Mouse (Mus musculus): ENCODE data around the gene St6galnac3. TPM values are rescaled to one million over a fixed set of nuclear protein-coding genes. Genes with fewer than 3 reads are reported as not detected.
A peak's percentile ranks its signal among the peaks of the same experiment; 100 is the strongest.

St6galnac3 gene
- total and polyA plus RNA-seq, 3 experiments: 0.08 to 1.1 (median 0.38) TPM

GRCm38 (mm10) chr3:153248866-153249265 lies 476.1 kb downstream of the St6galnac3 start:
- H3K27ac ChIP-seq (ENCODE audit: insufficient read depth, low read depth): no peak overlapping the region
- peaks cover 9 to 34% of the 10 kb centered on the region in 2 experiments; a peak in 3 of 4 replicates for H3K4me1 ChIP-seq (ENCODE audit: control insufficient read depth in 1 of 2, insufficient read depth in 2 of 2)
- no peaks in the 10 kb centered on the region for H3K79me2 ChIP-seq (replicated peaks; ENCODE audit: control insufficient read depth, extremely low read depth, insufficient read depth, poor library complexity, severe bottlenecking)
- no peaks in the 10 kb centered on the region for H3K36me3 ChIP-seq (replicated peaks in 1 of 2; ENCODE audit: control insufficient read depth in 1 of 2, insufficient read depth in 1 of 2, low read length in 1 of 2)
- H3K27me3 ChIP-seq (replicated peaks): no peaks in the 10 kb centered on the region
- dilution Hi-C loops (cut with MboI; ENCODE audit: extremely low pct_ligation_motif_present, extremely low pct_unique_long_range_greater_than_20kb, low sequenced_read_pairs): no loop called here
- TF ChIP-seq ETS1 (conservative IDR thresholded peaks at IDR 0.05; ENCODE audit: low read depth, low read length) (no peak), EP300 (IDR thresholded peaks at IDR 0.05; ENCODE audit: low read length) (0 out of 2 replicates have a peak, but pooled peaks have one; percentile 17), IRF4 (IDR thresholded peaks at IDR 0.05; ENCODE audit: low read depth, low read length) (peak; percentile 52; the same call in 1 of the 2 replicates)
- H3K4me2 ChIP-seq (ENCODE audit: insufficient read depth, low read depth, poor library complexity, severe bottlenecking): no peak overlapping the region
- H3K9ac ChIP-seq (ENCODE audit: insufficient read depth, low read depth): no peak overlapping the region
- in situ Hi-C loops (cut with MboI; ENCODE audit: low pct_ligation_motif_present, low pct_unique_long_range_greater_than_20kb, low sequenced_read_pairs): no loop called here
- no peaks in the 10 kb centered on the region for H3K9me3 ChIP-seq (replicated peaks; ENCODE audit: low read length)
- peak; percentile 74 for DNase-seq (ENCODE audit: extremely low read depth)
- no peak overlapping the region for H3K4me3 ChIP-seq (replicated peaks in 1 of 3; ENCODE audit: low read depth in 2 of 3, low read length in 2 of 3, poor library complexity in 1 of 3)

- no peak overlapping the region for H3K9ac ChIP-seq (ENCODE audit: insufficient read depth, low read depth)
- no peak for DNase-seq (ENCODE audit: extremely low read depth)
- no peaks in the 10 kb centered on the region for H3K79me2 ChIP-seq (replicated peaks; ENCODE audit: control insufficient read depth, extremely low read depth, insufficient read depth, poor library complexity, severe bottlenecking)
- dilution Hi-C loops (cut with MboI; ENCODE audit: extremely low pct_ligation_motif_present, extremely low pct_unique_long_range_greater_than_20kb, low sequenced_read_pairs) (no loop called here), in situ Hi-C loops (cut with MboI; ENCODE audit: low pct_ligation_motif_present, low pct_unique_long_range_greater_than_20kb, low sequenced_read_pairs) (no loop called here)
- H3K36me3 ChIP-seq (replicated peaks in 1 of 2; ENCODE audit: control insufficient read depth in 1 of 2, insufficient read depth in 1 of 2, low read length in 1 of 2): no peaks in the 10 kb centered on the region
- H3K27me3 ChIP-seq (replicated peaks): no peaks in the 10 kb centered on the region
- H3K4me3 ChIP-seq (replicated peaks in 1 of 3; ENCODE audit: low read depth in 2 of 3, low read length in 2 of 3, poor library complexity in 1 of 3): no peak overlapping the region
- no peak overlapping the region for H3K27ac ChIP-seq (ENCODE audit: insufficient read depth, low read depth)
- TF ChIP-seq KAT2A (IDR thresholded peaks at IDR 0.05; ENCODE audit: insufficient replicate concordance, low read length) (no peak), RAD21 (IDR thresholded peaks at IDR 0.05; ENCODE audit: low read depth, low read length) (peak; percentile 44), NRF1 (IDR thresholded peaks at IDR 0.05; ENCODE audit: low read depth, low read length) (no peak), SMC3 (IDR thresholded peaks at IDR 0.05; ENCODE audit: low read depth, low read length) (peak; percentile 31; the same call in 1 of the 2 replicates), CTCF (conservative IDR thresholded peaks at IDR 0.05 in 1 of 2, IDR thresholded peaks at IDR 0.05 in 1 of 2; ENCODE audit: low read depth in 2 of 2, low read length in 2 of 2) (peak; percentile 48 to 65), SIN3A (IDR thresholded peaks at IDR 0.05; ENCODE audit: low read length) (no peak), E2F4 (IDR thresholded peaks at IDR 0.05; ENCODE audit: insufficient replicate concordance, low read depth, low read length) (no peak), ETS1 (conservative IDR thresholded peaks at IDR 0.05; ENCODE audit: low read depth, low read length) (no peak), TBP (conservative IDR thresholded peaks at IDR 0.05; ENCODE audit: low read depth, low read length) (no peak), PAX5 (IDR thresholded peaks at IDR 0.05; ENCODE audit: low read length) (no peak), POLR2AphosphoS2 (IDR thresholded peaks at IDR 0.05; ENCODE audit: low read depth, low read length) (no peak)
- H3K4me2 ChIP-seq (ENCODE audit: insufficient read depth, low read depth, poor library complexity, severe bottlenecking): no peak overlapping the region
- H3K9me3 ChIP-seq (replicated peaks; ENCODE audit: low read length): no peaks in the 10 kb centered on the region
- H3K4me1 ChIP-seq (ENCODE audit: control insufficient read depth in 1 of 2, insufficient read depth in 2 of 2): peaks cover 9 to 34% of the 10 kb centered on the region in 2 experiments; a peak in 3 of 4 replicates
These were observed 476.9 kb downstream of the St6galnac3 start for GRCm38 (mm10) chr3:153248029-153248428.

- H3K27me3 ChIP-seq (replicated peaks): no peaks in the 10 kb centered on the region
- no peak overlapping the region for H3K4me2 ChIP-seq (ENCODE audit: insufficient read depth, low read depth, poor library complexity, severe bottlenecking)
- no peaks in the 10 kb centered on the region for H3K9me3 ChIP-seq (replicated peaks; ENCODE audit: low read length)
- no peak for DNase-seq (ENCODE audit: extremely low read depth)
- H3K4me3 ChIP-seq (replicated peaks in 1 of 3; ENCODE audit: low read depth in 2 of 3, low read length in 2 of 3, poor library complexity in 1 of 3): no peak overlapping the region
- no peak overlapping the region for H3K9ac ChIP-seq (ENCODE audit: insufficient read depth, low read depth)
- H3K27ac ChIP-seq (ENCODE audit: insufficient read depth, low read depth): no peak overlapping the region
- dilution Hi-C loops (cut with MboI; ENCODE audit: extremely low pct_ligation_motif_present, extremely low pct_unique_long_range_greater_than_20kb, low sequenced_read_pairs) (no loop called here), in situ Hi-C loops (cut with MboI; ENCODE audit: low pct_ligation_motif_present, low pct_unique_long_range_greater_than_20kb, low sequenced_read_pairs) (no loop called here)
- peaks cover 5 to 16% of the 10 kb centered on the region in 2 experiments; a peak in 3 of 4 replicates for H3K4me1 ChIP-seq (ENCODE audit: control insufficient read depth in 1 of 2, insufficient read depth in 2 of 2)
- no peaks in the 10 kb centered on the region for H3K79me2 ChIP-seq (replicated peaks; ENCODE audit: control insufficient read depth, extremely low read depth, insufficient read depth, poor library complexity, severe bottlenecking)
- no peaks in the 10 kb centered on the region for H3K36me3 ChIP-seq (replicated peaks in 1 of 2; ENCODE audit: control insufficient read depth in 1 of 2, insufficient read depth in 1 of 2, low read length in 1 of 2)
- no peak for TF ChIP-seq CTCF (conservative IDR thresholded peaks at IDR 0.05 in 1 of 2, IDR thresholded peaks at IDR 0.05 in 1 of 2; ENCODE audit: low read depth in 2 of 2, low read length in 2 of 2)
- no peak for TF ChIP-seq MAFK (IDR thresholded peaks at IDR 0.05; ENCODE audit: insufficient replicate concordance, low read length)
- no peak for TF ChIP-seq ZMIZ1 (IDR thresholded peaks at IDR 0.05; ENCODE audit: low read depth, low read length)
- TF ChIP-seq GABPA (IDR thresholded peaks at IDR 0.05; ENCODE audit: insufficient replicate concordance, low read depth, low read length): no peak
- no peak for TF ChIP-seq MAZ (IDR thresholded peaks at IDR 0.05; ENCODE audit: low read depth, low read length)
- TF ChIP-seq ZNF384 (IDR thresholded peaks at IDR 0.05; ENCODE audit: low read depth, low read length): no peak
- no peak for TF ChIP-seq E2F4 (IDR thresholded peaks at IDR 0.05; ENCODE audit: insufficient replicate concordance, low read depth, low read length)
- TF ChIP-seq MXI1 (IDR thresholded peaks at IDR 0.05; ENCODE audit: low read depth, low read length): no peak
- no peak for TF ChIP-seq SMC3 (IDR thresholded peaks at IDR 0.05; ENCODE audit: low read depth, low read length)
- TF ChIP-seq RCOR1 (conservative IDR thresholded peaks at IDR 0.05; ENCODE audit: low read depth, low read length): no peak
- TF ChIP-seq RAD21 (IDR thresholded peaks at IDR 0.05; ENCODE audit: low read depth, low read length): no peak
- TF ChIP-seq USF2 (conservative IDR thresholded peaks at IDR 0.05; ENCODE audit: low read depth, low read length): no peak
- TF ChIP-seq SIN3A (IDR thresholded peaks at IDR 0.05; ENCODE audit: low read length): no peak
- no peak for TF ChIP-seq CHD1 (IDR thresholded peaks at IDR 0.05; ENCODE audit: low read depth, low read length)
- TF ChIP-seq UBTF (IDR thresholded peaks at IDR 0.05; ENCODE audit: low read depth, low read length): no peak
- TF ChIP-seq HCFC1 (IDR thresholded peaks at IDR 0.05; ENCODE audit: low read depth, low read length): no peak
- TF ChIP-seq POLR2A (IDR thresholded peaks at IDR 0.05; ENCODE audit: low read depth, low read length): no peak
- no peak for TF ChIP-seq TBP (conservative IDR thresholded peaks at IDR 0.05; ENCODE audit: low read depth, low read length)
These were observed 482.4 kb downstream of the St6galnac3 start for GRCm38 (mm10) chr3:153242524-153242923.

All from CH12.LX (cell line).